In genomic region chr10:117844279-117844678, GRCm38 (mm10) we compare ENCODE assay signal across 8 mouse cellular contexts. TPM values are rescaled to one million over a fixed set of nuclear protein-coding genes. Genes with fewer than 3 reads are reported as not detected.
DNase-seq lines count a peak whose midpoint lies in the region; ATAC-seq and TF ChIP-seq lines count a peak whose summit lies in the region.

No protein-coding gene starts in this region.

- H3K4me3 ChIP-seq in layer of hippocampus, adult 2 months = peak overlapping the region; percentile 91
- peak overlapping the region; percentile 56; the same call in 1 of the 2 replicates for H3K4me3 ChIP-seq in cortical plate, adult 2 months (ENCODE audit: insufficient read depth, low read length)
- peak overlapping the region; percentile 67 for H3K4me3 ChIP-seq in myocyte

- no peak overlapping the region for H3ac ChIP-seq in myocyte (ENCODE audit: control insufficient read depth, insufficient read length)

- no peaks in the 10 kb centered on the region for H3K36me3 ChIP-seq in myocyte (ENCODE audit: control insufficient read depth, insufficient read depth)

- no peak for DNase-seq in layer of hippocampus, adult 2 months (ENCODE audit: low spot score in 2 of 2)
- DNase-seq in layer of hippocampus, postnatal 14 days (ENCODE audit: low spot score in 2 of 2) = no peak
- DNase-seq in left cerebral cortex, adult 8-10 months (ENCODE audit: low spot score in 2 of 2) = no peak
- no peak for DNase-seq in layer of hippocampus, adult 11-12 months (ENCODE audit: low spot score)
- DNase-seq in urinary bladder, postnatal 10 days (ENCODE audit: low spot score) = no peak

- peak overlapping the region; percentile 99 for H3K27ac ChIP-seq in layer of hippocampus, adult 2 months
- no peak overlapping the region for H3K27ac ChIP-seq in cortical plate, adult 2 months (ENCODE audit: insufficient read depth, low read length)

- peak; percentile 32 for ATAC-seq in inflammation-experienced regulatory T-cells, adult 6 months

- H3K4me1 ChIP-seq in cortical plate, adult 2 months (ENCODE audit: control insufficient read depth, insufficient read depth, low read length) = peaks cover 4% of the 10 kb centered on the region

- H3K79me2 ChIP-seq in myocyte (ENCODE audit: control insufficient read depth, insufficient read depth) = peaks cover 59% of the 10 kb centered on the region

- no peaks in the 10 kb centered on the region for H3K27me3 ChIP-seq in myocyte (ENCODE audit: control insufficient read depth, insufficient read depth, insufficient read length)

- no peak for TF ChIP-seq POLR2A in cortical plate, adult 2 months (IDR thresholded peaks at IDR 0.05; ENCODE audit: extremely low read depth, insufficient read depth, low read length)
- no peak for TF ChIP-seq POLR2A in myocyte (IDR thresholded peaks at IDR 0.05; ENCODE audit: insufficient read length, low read depth)

- no peak for TF ChIP-seq CTCF in layer of hippocampus, adult 2 months (conservative IDR thresholded peaks at IDR 0.05)
- no peak for TF ChIP-seq CTCF in cortical plate, adult 2 months (IDR thresholded peaks at IDR 0.05; ENCODE audit: extremely low read depth, insufficient read depth, low read length)

- peak overlapping the region; percentile 78 for H3K4me2 ChIP-seq in myocyte (ENCODE audit: low read depth)

TF ChIP-seq in myocyte, 11 proteins besides CTCF, POLR2A, EP300 and RAD21:
- TF ChIP-seq USF1 (IDR thresholded peaks at IDR 0.05; ENCODE audit: low read depth) = no peak
- no peak for TF ChIP-seq MYOG (IDR thresholded peaks at IDR 0.05; ENCODE audit: control insufficient read depth in 1 of 3, insufficient read depth in 1 of 3, insufficient read length in 2 of 3, low read depth in 2 of 3)
- TF ChIP-seq CEBPB (IDR thresholded peaks at IDR 0.05; ENCODE audit: insufficient read depth, poor library complexity, severe bottlenecking) = no peak
- TF ChIP-seq TCF3 (IDR thresholded peaks at IDR 0.05; ENCODE audit: insufficient read length, low read depth) = no peak
- no peak for TF ChIP-seq MAX (IDR thresholded peaks at IDR 0.05; ENCODE audit: low read depth)
- no peak for TF ChIP-seq MYOD1 (IDR thresholded peaks at IDR 0.05; ENCODE audit: control insufficient read depth in 1 of 3, insufficient read length in 2 of 3, low read depth in 2 of 3)
- no peak for TF ChIP-seq REST (IDR thresholded peaks at IDR 0.05; ENCODE audit: insufficient read depth, insufficient read length)
- no peak for TF ChIP-seq POLR2AphosphoS2 (IDR thresholded peaks at IDR 0.05; ENCODE audit: insufficient read length, low read depth)
- no peak for TF ChIP-seq E2F4 (IDR thresholded peaks at IDR 0.05; ENCODE audit: insufficient read depth)
- TF ChIP-seq SRF (IDR thresholded peaks at IDR 0.05; ENCODE audit: control insufficient read depth, insufficient read length, low read depth) = no peak
- TF ChIP-seq TCF12 (IDR thresholded peaks at IDR 0.05; ENCODE audit: insufficient read depth, poor library complexity, severe bottlenecking) = no peak

RNA-seq across cellular contexts. Expression of gene Rap1b, which starts 1.6 kb away (rescaled TPM):
- 10 to 100 TPM; 55.7 to 58.5 TPM for total RNA-seq in layer of hippocampus, adult 2 months (2021)
- total RNA-seq in layer of hippocampus, postnatal 14 days (2021) = 10 to 100 TPM; 79.4 to 86.1 TPM
- 54.9 and 55.9 TPM in 2 replicates for polyA plus RNA-seq in cortical plate, adult 2 months (2012; rRNA removed)
- 100 to 1,000 TPM in 1 of 3 experiments, 10 to 100 TPM in 2; 60.4 to 128 (median 82.5) TPM for polyA plus RNA-seq in inflammation-experienced regulatory T-cells, adult 6 months (2017; shearing (Covaris generic))
- 62.3 TPM for polyA plus RNA-seq in myocyte (2012; fragmentation: generic; extraction: Trizol)
- 10 to 100 TPM; 52.8 to 55.2 (median 53.2) TPM for total RNA-seq in left cerebral cortex, adult 8-10 months (2022)

RNA-seq across cellular contexts. Expression of gene Nup107, which starts 51.8 kb away (rescaled TPM):
- 10 to 100 TPM; 15.5 to 19.4 TPM for total RNA-seq in layer of hippocampus, adult 2 months (2021)
- total RNA-seq in layer of hippocampus, postnatal 14 days (2021) = 10 to 100 TPM; 14.4 to 17.0 TPM
- polyA plus RNA-seq in cortical plate, adult 2 months (2012; rRNA removed) = 12.8 and 13.5 TPM in 2 replicates
- 10 to 100 TPM; 48.5 to 73.1 (median 57.4) TPM for polyA plus RNA-seq in inflammation-experienced regulatory T-cells, adult 6 months (2017; shearing (Covaris generic))
- polyA plus RNA-seq in myocyte (2012; fragmentation: generic; extraction: Trizol) = 16.8 TPM
- total RNA-seq in left cerebral cortex, adult 8-10 months (2022) = 10 to 100 TPM; 16.2 to 20.4 (median 17.3) TPM
